Mouse (Mus musculus): ENCODE measurements around the gene Galnt9. TPM values are rescaled to one million over a fixed set of nuclear protein-coding genes. Genes with fewer than 3 reads are reported as not detected.
A peak's percentile ranks its signal among the peaks of the same experiment; 100 is the strongest.

Gene Galnt9
- polyA plus RNA-seq, 1 experiment from 2014 or later: 19.4 TPM

DNA sequence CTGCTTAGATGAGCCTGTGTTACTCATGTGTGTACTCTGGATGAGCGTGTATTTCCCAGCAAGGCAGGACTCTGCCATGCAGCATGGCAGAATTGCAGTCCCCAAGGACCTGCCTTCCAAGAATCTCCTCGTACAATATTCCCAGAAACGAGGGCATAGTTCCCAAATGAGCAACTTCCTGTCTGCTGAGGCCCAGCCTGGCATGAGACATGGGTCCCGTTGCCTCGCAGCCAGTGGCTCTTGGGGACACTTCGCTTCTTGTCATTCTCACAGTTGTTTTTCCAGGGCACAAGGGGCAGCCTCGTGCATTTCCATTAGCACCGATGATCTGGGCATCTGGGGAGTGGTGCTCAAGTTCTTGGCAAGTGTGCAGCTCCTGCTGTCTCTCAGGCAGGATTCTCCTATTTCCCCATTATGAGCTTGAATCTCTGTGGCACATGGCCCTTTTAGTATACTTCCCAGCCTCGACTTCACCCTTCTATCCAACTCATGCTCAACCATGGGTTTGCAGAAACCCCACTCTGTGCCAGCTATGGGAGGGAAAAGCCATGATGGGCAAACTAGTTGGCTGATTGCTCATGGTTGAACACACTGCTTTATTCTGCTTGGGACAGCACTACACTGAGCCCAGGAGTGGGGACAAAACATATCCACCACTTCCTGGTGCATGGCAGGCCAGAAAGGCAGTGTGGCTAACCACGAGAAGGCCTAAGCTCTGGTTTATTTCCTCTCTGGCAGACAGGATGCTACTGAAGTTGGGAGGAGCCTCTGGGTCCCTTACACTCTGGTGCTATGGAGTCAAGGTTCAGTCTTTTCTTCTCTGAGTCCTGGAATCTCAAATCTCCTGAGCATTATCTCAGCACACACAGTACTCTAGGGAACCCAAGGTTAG lies 38.7 kb downstream of the Galnt9 start:
- Histone ChIP-seq H3K36me3 (ENCODE audit: control insufficient read depth, insufficient read depth, low read length) (no peaks in the 10 kb centered on the region), H3K4me3 (replicated peaks; ENCODE audit: low read depth, low read length) (no peak overlapping the region), H3K9ac (replicated peaks; ENCODE audit: low read length) (no peak overlapping the region), H3K27ac (replicated peaks; ENCODE audit: low read depth, low read length) (no peak overlapping the region), H3K4me2 (ENCODE audit: low read length) (no peak overlapping the region), H3K9me3 (ENCODE audit: control insufficient read depth, low read length) (no peaks in the 10 kb centered on the region), H3K27me3 (ENCODE audit: control insufficient read depth, insufficient read depth, low read length) (no peaks in the 10 kb centered on the region), H3K4me1 (ENCODE audit: control insufficient read depth, insufficient read depth, low read length) (peaks cover 12% of the 10 kb centered on the region)
- WGBS: 73% methylated on average over 10 of the region's 10 CpGs
- DNase-seq (no peak), ATAC-seq (ENCODE audit: low FRiP score, low TSS enrichment) (no peak)

DNA sequence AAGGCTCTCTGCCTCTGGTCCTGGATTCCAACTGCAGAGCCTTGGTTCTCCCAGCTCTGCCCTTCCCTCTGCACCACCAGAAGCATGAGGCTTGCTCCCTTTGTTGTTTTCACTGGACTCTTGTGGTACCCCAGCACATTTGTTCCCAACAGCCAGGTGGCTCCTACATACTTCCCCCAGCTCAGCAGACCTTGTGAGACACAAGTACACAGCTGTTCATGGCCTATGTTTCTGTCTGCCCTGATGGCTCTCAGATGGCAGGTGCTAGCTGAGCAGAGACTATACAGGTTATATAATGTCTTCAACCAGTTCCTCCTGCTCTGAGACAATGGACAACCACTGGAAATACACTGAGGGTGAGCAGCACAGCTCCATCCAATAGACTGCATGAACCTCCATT lies 43.3 kb downstream of the Galnt9 start:
- ATAC-seq (ENCODE audit: low FRiP score, low TSS enrichment) (no peak), DNase-seq (no peak)
- H3K4me3 ChIP-seq (replicated peaks; ENCODE audit: low read depth, low read length): no peak overlapping the region
- H3K27me3 ChIP-seq (ENCODE audit: control insufficient read depth, insufficient read depth, low read length): no peaks in the 10 kb centered on the region
- no peaks in the 10 kb centered on the region for H3K4me1 ChIP-seq (ENCODE audit: control insufficient read depth, insufficient read depth, low read length)
- no peak overlapping the region for H3K9ac ChIP-seq (replicated peaks; ENCODE audit: low read length)
- H3K4me2 ChIP-seq (ENCODE audit: low read length): no peak overlapping the region
- H3K36me3 ChIP-seq (ENCODE audit: control insufficient read depth, insufficient read depth, low read length): no peaks in the 10 kb centered on the region
- no peak overlapping the region for H3K27ac ChIP-seq (replicated peaks; ENCODE audit: low read depth, low read length)
- no peaks in the 10 kb centered on the region for H3K9me3 ChIP-seq (ENCODE audit: control insufficient read depth, low read length)

DNA sequence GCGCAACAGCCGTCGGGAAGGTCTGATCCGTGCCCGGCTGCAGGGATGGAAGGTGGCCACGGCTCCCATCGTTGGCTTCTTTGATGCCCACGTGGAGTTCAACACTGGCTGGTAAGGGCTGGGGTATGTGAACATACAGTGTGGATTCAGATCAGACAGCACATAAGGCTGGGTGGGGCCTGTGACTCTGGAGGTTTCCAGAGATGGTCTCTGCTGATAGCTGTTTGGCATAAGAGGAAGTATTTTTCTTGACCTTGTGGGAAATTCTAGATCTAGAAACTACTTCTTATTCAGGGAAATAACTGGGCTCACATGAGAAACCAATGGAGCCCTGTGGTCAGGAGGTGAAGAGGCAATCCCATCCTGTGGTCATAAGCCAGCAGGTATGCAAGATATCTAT lies 45.7 kb downstream of the Galnt9 start:
- Histone ChIP-seq H3K4me2 (ENCODE audit: low read length) (no peak overlapping the region), H3K9ac (replicated peaks; ENCODE audit: low read length) (no peak overlapping the region), H3K27ac (replicated peaks; ENCODE audit: low read depth, low read length) (no peak overlapping the region), H3K27me3 (ENCODE audit: control insufficient read depth, insufficient read depth, low read length) (no peaks in the 10 kb centered on the region), H3K36me3 (ENCODE audit: control insufficient read depth, insufficient read depth, low read length) (no peaks in the 10 kb centered on the region), H3K9me3 (ENCODE audit: control insufficient read depth, low read length) (no peaks in the 10 kb centered on the region), H3K4me3 (replicated peaks; ENCODE audit: low read depth, low read length) (no peak overlapping the region), H3K4me1 (ENCODE audit: control insufficient read depth, insufficient read depth, low read length) (no peaks in the 10 kb centered on the region)
- no peak for ATAC-seq (ENCODE audit: low FRiP score, low TSS enrichment)
- 96% methylated on average over 8 of the region's 8 CpGs for WGBS
- DNase-seq: no peak

DNA sequence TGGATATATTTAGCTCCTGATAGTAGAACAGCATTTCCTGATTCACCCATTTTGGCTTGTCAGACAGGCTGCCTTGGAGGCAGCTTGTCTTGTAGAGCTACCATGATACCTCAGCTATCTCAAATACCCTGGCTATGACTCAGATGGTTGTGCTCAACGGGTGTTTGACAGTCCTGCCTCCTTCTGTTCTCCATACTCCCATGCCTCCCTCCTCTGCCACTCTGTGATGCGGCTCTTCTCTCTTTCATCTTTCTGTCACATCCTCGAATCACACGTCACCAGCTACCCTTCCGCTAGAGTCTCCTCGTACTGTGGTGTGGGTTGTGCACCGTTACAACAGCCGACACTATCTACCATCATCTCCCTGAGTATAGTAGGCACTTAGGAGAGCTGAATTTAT lies 50.3 kb downstream of the Galnt9 start:
- Histone ChIP-seq H3K36me3 (ENCODE audit: control insufficient read depth, insufficient read depth, low read length) (no peaks in the 10 kb centered on the region), H3K9ac (replicated peaks; ENCODE audit: low read length) (no peak overlapping the region), H3K27me3 (ENCODE audit: control insufficient read depth, insufficient read depth, low read length) (no peaks in the 10 kb centered on the region), H3K4me1 (ENCODE audit: control insufficient read depth, insufficient read depth, low read length) (0 out of 2 replicates have a peak, but pooled peaks cover 8% of the 10 kb centered on the region), H3K27ac (replicated peaks; ENCODE audit: low read depth, low read length) (no peak overlapping the region), H3K4me2 (ENCODE audit: low read length) (no peak overlapping the region), H3K4me3 (replicated peaks; ENCODE audit: low read depth, low read length) (no peak overlapping the region), H3K9me3 (ENCODE audit: control insufficient read depth, low read length) (no peaks in the 10 kb centered on the region)
- WGBS: 92% methylated on average over 8 of the region's 8 CpGs
- DNase-seq (no peak), ATAC-seq (ENCODE audit: low FRiP score, low TSS enrichment) (no peak)

DNA sequence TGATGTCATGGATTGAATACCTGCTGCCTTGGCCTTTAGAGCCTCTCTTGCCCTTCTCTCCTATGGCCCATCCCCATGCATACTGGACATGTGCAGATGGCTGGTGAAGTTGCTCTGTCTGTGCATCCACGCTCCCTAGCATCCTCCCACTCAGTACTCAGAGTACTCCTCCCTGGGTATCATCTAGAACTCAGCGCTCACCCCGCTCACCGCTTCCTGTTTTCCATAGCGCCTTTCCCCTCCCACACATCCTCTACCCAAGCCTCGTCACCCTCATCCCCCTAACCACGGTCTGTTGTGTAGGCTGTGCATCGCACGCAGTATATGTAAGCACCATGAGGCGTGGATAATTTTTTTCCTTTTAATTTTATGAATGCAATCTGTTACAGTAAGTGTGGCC lies 51.2 kb downstream of the Galnt9 start:
- no peaks in the 10 kb centered on the region for H3K36me3 ChIP-seq (ENCODE audit: control insufficient read depth, insufficient read depth, low read length)
- no peak overlapping the region for H3K4me2 ChIP-seq (ENCODE audit: low read length)
- H3K27ac ChIP-seq (replicated peaks; ENCODE audit: low read depth, low read length): no peak overlapping the region
- ATAC-seq (ENCODE audit: low FRiP score, low TSS enrichment) (no peak), DNase-seq (no peak)
- H3K4me3 ChIP-seq (replicated peaks; ENCODE audit: low read depth, low read length): no peak overlapping the region
- H3K27me3 ChIP-seq (ENCODE audit: control insufficient read depth, insufficient read depth, low read length): no peaks in the 10 kb centered on the region
- H3K9me3 ChIP-seq (ENCODE audit: control insufficient read depth, low read length): no peaks in the 10 kb centered on the region
- WGBS: 91% methylated on average over 10 of the region's 10 CpGs
- H3K4me1 ChIP-seq (ENCODE audit: control insufficient read depth, insufficient read depth, low read length): 0 out of 2 replicates have a peak, but pooled peaks cover 8% of the 10 kb centered on the region
- no peak overlapping the region for H3K9ac ChIP-seq (replicated peaks; ENCODE audit: low read length)

DNA sequence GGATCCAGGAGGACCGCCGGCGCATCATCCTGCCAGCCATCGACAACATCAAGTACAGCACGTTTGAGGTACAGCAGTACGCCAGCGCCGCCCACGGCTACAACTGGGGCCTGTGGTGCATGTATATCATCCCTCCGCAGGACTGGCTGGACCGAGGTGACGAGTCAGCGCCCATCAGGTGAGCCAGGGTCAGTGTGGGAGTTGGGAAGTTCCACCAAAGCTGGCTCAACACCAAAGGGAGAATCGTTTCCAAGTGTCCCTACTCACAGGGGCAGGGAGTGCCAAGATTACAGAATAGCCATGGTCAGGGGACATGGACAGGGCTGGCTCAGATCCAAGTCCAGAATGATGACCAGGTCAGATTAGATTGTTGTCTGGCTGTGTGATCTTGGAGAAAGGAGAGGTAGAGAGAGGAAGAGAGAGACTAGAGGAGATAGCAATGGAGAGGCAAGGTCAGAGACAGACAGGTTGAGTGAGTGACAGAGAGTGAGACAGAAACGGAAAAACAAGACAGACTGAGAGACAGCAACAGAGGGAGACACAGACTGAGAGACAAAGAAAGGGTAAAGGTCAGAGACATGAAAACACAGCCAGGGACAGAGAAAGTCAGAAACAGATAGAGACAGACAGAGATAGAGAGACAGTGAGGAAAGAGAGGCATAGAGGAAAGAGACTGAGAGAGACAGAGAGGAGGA lies 52.1 kb downstream of the Galnt9 start:
- ATAC-seq (ENCODE audit: low FRiP score, low TSS enrichment) (no peak), DNase-seq (no peak)
- H3K36me3 ChIP-seq (ENCODE audit: control insufficient read depth, insufficient read depth, low read length): no peaks in the 10 kb centered on the region
- 87% methylated on average over 15 of the region's 15 CpGs for WGBS
- no peak overlapping the region for H3K27ac ChIP-seq (replicated peaks; ENCODE audit: low read depth, low read length)
- H3K27me3 ChIP-seq (ENCODE audit: control insufficient read depth, insufficient read depth, low read length): no peaks in the 10 kb centered on the region
- H3K9me3 ChIP-seq (ENCODE audit: control insufficient read depth, low read length): no peaks in the 10 kb centered on the region
- no peak overlapping the region for H3K9ac ChIP-seq (replicated peaks; ENCODE audit: low read length)
- H3K4me3 ChIP-seq (replicated peaks; ENCODE audit: low read depth, low read length): no peak overlapping the region
- no peak overlapping the region for H3K4me2 ChIP-seq (ENCODE audit: low read length)
- 0 out of 2 replicates have a peak, but pooled peaks cover 8% of the 10 kb centered on the region for H3K4me1 ChIP-seq (ENCODE audit: control insufficient read depth, insufficient read depth, low read length)

DNA sequence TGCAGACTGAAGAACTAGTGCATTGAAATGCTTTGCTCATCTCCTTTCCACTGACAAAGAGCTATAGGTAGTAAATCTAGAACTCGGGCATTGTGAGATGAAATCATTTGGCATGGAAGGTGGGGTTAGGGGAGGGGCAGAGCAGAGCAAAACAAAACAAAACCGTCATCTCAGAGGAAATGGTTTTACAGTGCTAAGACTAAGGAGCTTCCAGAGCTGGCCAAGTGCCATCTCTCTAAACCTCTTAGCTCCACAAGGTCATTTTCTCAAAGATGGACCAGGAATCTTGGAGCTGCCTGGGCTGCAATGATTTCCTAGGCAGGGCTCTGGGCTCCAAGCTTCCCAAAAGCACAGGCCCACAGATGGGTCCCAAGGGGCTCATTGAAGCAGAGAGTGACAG lies 53.3 kb downstream of the Galnt9 start:
- Histone ChIP-seq H3K4me2 (ENCODE audit: low read length) (no peak overlapping the region), H3K9me3 (ENCODE audit: control insufficient read depth, low read length) (no peaks in the 10 kb centered on the region), H3K27me3 (ENCODE audit: control insufficient read depth, insufficient read depth, low read length) (no peaks in the 10 kb centered on the region), H3K4me3 (replicated peaks; ENCODE audit: low read depth, low read length) (no peak overlapping the region), H3K4me1 (ENCODE audit: control insufficient read depth, insufficient read depth, low read length) (0 out of 2 replicates have a peak, but pooled peaks cover 8% of the 10 kb centered on the region), H3K27ac (replicated peaks; ENCODE audit: low read depth, low read length) (no peak overlapping the region), H3K36me3 (ENCODE audit: control insufficient read depth, insufficient read depth, low read length) (no peaks in the 10 kb centered on the region), H3K9ac (replicated peaks; ENCODE audit: low read length) (no peak overlapping the region)
- ATAC-seq (ENCODE audit: low FRiP score, low TSS enrichment) (no peak), DNase-seq (no peak)
- 75% methylated on average over 2 of the region's 2 CpGs for WGBS

DNA sequence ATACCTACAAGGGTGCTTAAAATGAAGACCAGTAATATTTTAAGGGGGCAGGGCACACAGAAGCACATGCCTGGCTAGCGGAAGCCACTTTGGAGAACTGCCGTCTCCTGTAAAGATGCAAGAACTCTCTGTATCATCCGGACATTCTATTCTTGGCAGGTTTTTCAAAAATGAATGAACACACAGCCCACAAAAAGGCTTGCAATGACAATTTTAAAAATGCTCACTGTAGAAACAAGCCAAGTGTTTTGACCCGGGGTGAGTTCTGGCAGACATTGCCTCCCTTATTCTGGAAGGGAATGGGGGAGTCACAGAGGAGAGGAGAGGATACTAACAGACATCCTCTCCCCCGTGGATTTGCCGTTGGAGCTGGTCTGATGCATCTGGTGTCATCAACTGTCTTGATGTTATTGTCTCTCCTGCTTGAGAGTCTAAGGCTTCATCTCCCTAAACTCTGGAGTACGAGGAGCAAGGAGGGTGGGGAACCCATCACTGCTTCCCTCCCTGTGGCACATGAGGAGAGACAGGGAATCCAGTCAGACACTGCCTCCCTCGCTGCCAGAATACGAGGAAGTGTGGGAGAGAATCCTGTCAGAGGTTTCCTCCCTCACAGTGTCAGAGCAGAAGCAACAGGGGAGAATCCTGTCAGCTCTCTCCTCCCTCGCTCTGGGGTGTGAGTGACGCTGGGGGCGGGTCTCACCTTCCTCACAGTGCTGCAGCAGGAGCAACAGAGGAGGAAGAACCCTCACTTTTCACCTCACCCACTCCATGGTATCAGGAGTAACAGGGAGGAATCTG lies 54.3 kb downstream of the Galnt9 start:
- Histone ChIP-seq H3K9me3 (ENCODE audit: control insufficient read depth, low read length) (no peaks in the 10 kb centered on the region), H3K27me3 (ENCODE audit: control insufficient read depth, insufficient read depth, low read length) (no peaks in the 10 kb centered on the region), H3K4me2 (ENCODE audit: low read length) (no peak overlapping the region), H3K36me3 (ENCODE audit: control insufficient read depth, insufficient read depth, low read length) (no peaks in the 10 kb centered on the region), H3K4me3 (replicated peaks; ENCODE audit: low read depth, low read length) (no peak overlapping the region), H3K9ac (replicated peaks; ENCODE audit: low read length) (0 out of 2 replicates have a peak overlapping the region, but pooled peaks have one; percentile 12), H3K4me1 (ENCODE audit: control insufficient read depth, insufficient read depth, low read length) (0 out of 2 replicates have a peak, but pooled peaks cover 8% of the 10 kb centered on the region), H3K27ac (replicated peaks; ENCODE audit: low read depth, low read length) (0 out of 2 replicates have a peak overlapping the region, but pooled peaks have one; percentile 26)
- ATAC-seq (ENCODE audit: low FRiP score, low TSS enrichment) (no peak), DNase-seq (no peak)
- 33% methylated on average over 12 of the region's 12 CpGs for WGBS

Measured in midbrain, embryonic 14.5 days (tissue).